Mouse (Mus musculus) bone marrow, adult 2 months (tissue): Measurements from ENCODE around the gene Tubg1. TPM values are rescaled to one million over a fixed set of nuclear protein-coding genes. Genes with fewer than 3 reads are reported as not detected.

Source experiments
- H3K27ac ChIP-seq: fragments of 200-500 bp; 2 replicates; pipeline ENCODE4 v1.5.1; 2012; ENCODE audit warnings: low read depth, mild to moderate bottlenecking, control low read depth, inconsistent platforms, low read length; ENCODE audit not compliant: control insufficient read depth, poor library complexity, insufficient read depth
- H3K4me1 ChIP-seq: fragments of 200-500 bp; 2 replicates; pipeline ENCODE4 v1.6.1; 2011; ENCODE audit warnings: low read length; ENCODE audit not compliant: control insufficient read depth, insufficient read depth
- H3K4me3 ChIP-seq: fragments of 200-500 bp; replicated peaks from 2 replicates; pipeline ENCODE3; 2011; ENCODE audit warnings: mild to moderate bottlenecking, low read depth, low read length, control low read depth; ENCODE audit not compliant: control insufficient read depth
- CTCF ChIP-seq: fragments of 200-500 bp; IDR thresholded peaks from 2 replicates; pipeline ENCODE4 v1.5.1; 2011; ENCODE audit warnings: low read length, control low read depth; ENCODE audit not compliant: control insufficient read depth, insufficient read depth
- POLR2A ChIP-seq: fragments of 200-500 bp; IDR thresholded peaks from 2 replicates; pipeline ENCODE4 v1.6.1; 2011; ENCODE audit warnings: low read depth, mild to moderate bottlenecking, control low read depth, low read length, borderline replicate concordance; ENCODE audit not compliant: control insufficient read depth
- WGBS: fragments of 180-500 bp; shearing (Covaris S2); methylation state at CpG from one replicate; pipeline ENCODE4 v1.1.7; 2018; 5-methylcytosine and 5-hydroxymethylcytosine counted together
- polyA plus RNA-seq: library from polyadenylated mRNA; stranded (reverse); fragments of >200 nt; gene quantifications from 2 replicates; pipeline ENCODE4 v1.2.4, GENCODE M21; 2011; ENCODE audit warnings: low replicate concordance; ENCODE audit not compliant: missing spikeins, insufficient read depth, insufficient read length

Tubg1 gene
- polyA plus RNA-seq, 1 experiment = 16.4 TPM

- Histone ChIP-seq H3K4me1 (peaks cover 2% of the 10 kb centered on the region; the same call in 1 of the 2 replicates), H3K4me3 (no peak overlapping the region), H3K27ac (no peak overlapping the region)
- WGBS = 19% methylated on average over 17 of the region's 17 CpGs
- TF ChIP-seq POLR2A = no peak
- no peak for TF ChIP-seq CTCF
These were observed 49.8 kb downstream of the Tubg1 start for GRCm38 (mm10) chr11:101169301-101170107.

- 5% methylated on average over 35 of the region's 35 CpGs for WGBS
- H3K27ac ChIP-seq = peak within 1 kb of the TSS; percentile 14; the same call in 1 of the 2 replicates
- TF ChIP-seq CTCF = no peak
- no peak for TF ChIP-seq POLR2A
- peak within 1 kb of the TSS; percentile 68 for H3K4me3 ChIP-seq
- H3K4me1 ChIP-seq = peaks cover 2% of the 10 kb centered on the region; the same call in 1 of the 2 replicates
These were observed 50.6 kb downstream of the Tubg1 start, which contains the start of gene Cntnap1 for GRCm38 (mm10) chr11:101170354-101170810. Cntnap1 (plus strand) TSS chr11:101170523.

- no peak for TF ChIP-seq POLR2A
- no peak for TF ChIP-seq CTCF
- under 1% methylated on average over 50 of the region's 50 CpGs for WGBS
- peaks cover 2% of the 10 kb centered on the region; the same call in 1 of the 2 replicates for H3K4me1 ChIP-seq
- H3K4me3 ChIP-seq = peak within 1 kb of the TSS; percentile 68
- peak within 1 kb of the TSS; percentile 14; the same call in 1 of the 2 replicates for H3K27ac ChIP-seq
These were observed 51.3 kb downstream of the Tubg1 start, which contains the start of gene Plekhh3 for GRCm38 (mm10) chr11:101170811-101171610. Plekhh3 (minus strand) TSS chr11:101171351.

GRCm38 (mm10) chr11:101171721-101172433 is 52.1 kb downstream of the Tubg1 start:
- H3K4me3 ChIP-seq = peak overlapping the region; percentile 25
- under 1% methylated on average over 31 of the region's 31 CpGs for WGBS
- TF ChIP-seq POLR2A = no peak
- no peak for TF ChIP-seq CTCF
- peaks cover 2% of the 10 kb centered on the region; the same call in 1 of the 2 replicates for H3K4me1 ChIP-seq
- H3K27ac ChIP-seq = no peak overlapping the region

GRCm38 (mm10) chr11:101172434-101172815 is 52.7 kb downstream of the Tubg1 start:
- TF ChIP-seq POLR2A (no peak), CTCF (no peak)
- Histone ChIP-seq H3K4me1 (peaks cover 2% of the 10 kb centered on the region; the same call in 1 of the 2 replicates), H3K27ac (no peak overlapping the region), H3K4me3 (no peak overlapping the region)
- WGBS = under 1% methylated on average over 5 of the region's 5 CpGs

- no peak overlapping the region for H3K27ac ChIP-seq
- peaks cover 2% of the 10 kb centered on the region; the same call in 1 of the 2 replicates for H3K4me1 ChIP-seq
- no peak for TF ChIP-seq POLR2A
- TF ChIP-seq CTCF = no peak
- no peak overlapping the region for H3K4me3 ChIP-seq
- 12% methylated on average over 11 of the region's 11 CpGs for WGBS
These were observed 53.4 kb downstream of the Tubg1 start for GRCm38 (mm10) chr11:101173112-101173511.

- peaks cover 2% of the 10 kb centered on the region; the same call in 1 of the 2 replicates for H3K4me1 ChIP-seq
- H3K27ac ChIP-seq = no peak overlapping the region; the same call in 1 of the 2 replicates
- 1% methylated on average over 61 of the region's 61 CpGs for WGBS
- TF ChIP-seq CTCF (peak; percentile 86), POLR2A (no peak; the same call in 1 of the 2 replicates)
- peak overlapping the region; percentile 53 for H3K4me3 ChIP-seq
These were observed 54.1 kb downstream of the Tubg1 start for GRCm38 (mm10) chr11:101173631-101174388.
